ENCODE assay signal across 25 mouse cellular contexts in genomic region chr12:34637238-34638124, GRCm38 (mm10).
A peak's percentile ranks its signal among the peaks of the same experiment; 100 is the strongest.
DNase-seq lines count a peak whose midpoint lies in the region; ATAC-seq and TF ChIP-seq lines count a peak whose summit lies in the region.
"Had no signal": no experiment of that assay in that cellular context is flagged by ENCODE, and none has a peak within 500 bp of the region (broad histone marks: within the 10 kb centered on the region; RNA-seq: fewer than 3 reads in every experiment).

No protein-coding gene starts in this region.

- no peaks in the 10 kb centered on the region for H3K4me1 ChIP-seq in heart, postnatal 0 days (ENCODE audit: control insufficient read depth, insufficient read depth)
- H3K4me1 ChIP-seq in heart, embryonic 10.5 days, result 0 out of 2 replicates have a peak, but pooled peaks cover 5% of the 10 kb centered on the region
- H3K4me1 ChIP-seq in limb, embryonic 12.5 days (replicated peaks), result peaks cover 19% of the 10 kb centered on the region
- H3K4me1 ChIP-seq in forebrain, embryonic 14.5 days (ENCODE audit: control insufficient read depth, insufficient read depth, low read length), result 0 out of 2 replicates have a peak, but pooled peaks cover 2% of the 10 kb centered on the region
- H3K4me1 ChIP-seq: liver, embryonic 12.5 days; megakaryocyte, embryonic 14.5 days; stomach, embryonic 15.5 days had no signal

- H3K4me2 ChIP-seq in heart, postnatal 0 days (ENCODE audit: low read depth, low read length), result peak overlapping the region; percentile 36; the same call in 1 of the 2 replicates
- H3K4me2 ChIP-seq in limb, embryonic 12.5 days, result peak overlapping the region; percentile 48
- no peak overlapping the region for H3K4me2 ChIP-seq in forebrain, embryonic 14.5 days (ENCODE audit: low read length)
- H3K4me2 ChIP-seq: liver, embryonic 12.5 days; neural tube, embryonic 13.5 days; stomach, embryonic 15.5 days had no signal

- H3K36me3 ChIP-seq in heart, postnatal 0 days (replicated peaks; ENCODE audit: control insufficient read depth, insufficient read depth, low read length), result no peaks in the 10 kb centered on the region
- no peaks in the 10 kb centered on the region for H3K36me3 ChIP-seq in heart, embryonic 10.5 days
- H3K36me3 ChIP-seq in limb, embryonic 12.5 days, result no peaks in the 10 kb centered on the region
- no peaks in the 10 kb centered on the region for H3K36me3 ChIP-seq in forebrain, embryonic 14.5 days (ENCODE audit: control insufficient read depth, insufficient read depth, low read length)
- H3K36me3 ChIP-seq: forebrain, embryonic 10.5 days; liver, embryonic 12.5 days; neural tube, embryonic 13.5 days; stomach, embryonic 15.5 days had no signal

- no peak overlapping the region for H3K9ac ChIP-seq in heart, postnatal 0 days (replicated peaks; ENCODE audit: low read depth, low read length)
- H3K9ac ChIP-seq in limb, embryonic 12.5 days (replicated peaks), result no peak overlapping the region
- no peak overlapping the region for H3K9ac ChIP-seq in forebrain, embryonic 14.5 days (ENCODE audit: low read length)
- H3K9ac ChIP-seq: liver, embryonic 12.5 days; neural tube, embryonic 13.5 days; stomach, embryonic 15.5 days had no signal

- 58% methylated on average over 16 of the region's 16 CpGs for WGBS in heart, postnatal 0 days
- WGBS in heart, embryonic 10.5 days, result 69% methylated on average over 16 of the region's 16 CpGs
- WGBS in limb, embryonic 12.5 days, result 15% methylated on average over 16 of the region's 16 CpGs
- WGBS in forebrain, embryonic 14.5 days, result 80% methylated on average over 16 of the region's 16 CpGs

- TF ChIP-seq CTCF in heart, postnatal 0 days (IDR thresholded peaks at IDR 0.05; ENCODE audit: low read depth), result no peak

- no peaks in the 10 kb centered on the region for H3K9me3 ChIP-seq in heart, postnatal 0 days (replicated peaks; ENCODE audit: control insufficient read depth, low read length)
- no peaks in the 10 kb centered on the region for H3K9me3 ChIP-seq in heart, embryonic 10.5 days
- H3K9me3 ChIP-seq in limb, embryonic 12.5 days, result no peaks in the 10 kb centered on the region
- H3K9me3 ChIP-seq in forebrain, embryonic 14.5 days (replicated peaks; ENCODE audit: control insufficient read depth, low read length), result no peaks in the 10 kb centered on the region
- H3K9me3 ChIP-seq: forebrain, embryonic 10.5 days; liver, embryonic 12.5 days; megakaryocyte, embryonic 14.5 days; neural tube, embryonic 13.5 days; stomach, embryonic 15.5 days had no signal

- no peak overlapping the region for H3K27ac ChIP-seq in heart, postnatal 0 days (ENCODE audit: low read depth)
- no peak overlapping the region for H3K27ac ChIP-seq in heart, embryonic 10.5 days
- H3K27ac ChIP-seq in limb, embryonic 12.5 days, result 0 out of 2 replicates have a peak overlapping the region, but pooled peaks have one; percentile 31
- H3K27ac ChIP-seq in forebrain, embryonic 14.5 days (ENCODE audit: low read depth, low read length), result no peak overlapping the region
- H3K27ac ChIP-seq: forebrain, embryonic 10.5 days; layer of hippocampus, adult 2 months; liver, embryonic 12.5 days; neural tube, embryonic 13.5 days; stomach, embryonic 15.5 days had no signal

- TF ChIP-seq EP300 in heart, postnatal 0 days (IDR thresholded peaks at IDR 0.05; ENCODE audit: low read depth), result no peak

- H3K4me3 ChIP-seq in heart, postnatal 0 days (ENCODE audit: low read depth, low read length), result no peak overlapping the region
- H3K4me3 ChIP-seq in heart, embryonic 10.5 days, result no peak overlapping the region; the same call in 1 of the 2 replicates
- no peak overlapping the region for H3K4me3 ChIP-seq in limb, embryonic 12.5 days (replicated peaks)
- H3K4me3 ChIP-seq in forebrain, embryonic 14.5 days (ENCODE audit: low read depth, low read length), result no peak overlapping the region
- H3K4me3 ChIP-seq: forebrain, embryonic 10.5 days; layer of hippocampus, adult 2 months; liver, embryonic 12.5 days; megakaryocyte, embryonic 14.5 days; neural tube, embryonic 13.5 days; stomach, embryonic 15.5 days had no signal

- no peak for DNase-seq in heart, postnatal 0 days (ENCODE audit: low spot score)
- DNase-seq in heart, embryonic 10.5 days (ENCODE audit: low spot score), result no peak
- DNase-seq in embryo, embryonic 10.5 days (ENCODE audit: low spot score), result peak; percentile 36
- DNase-seq in embryo, embryonic 9.5 days (ENCODE audit: extremely low spot score), result peak; percentile 18
- DNase-seq in right cerebral cortex, postnatal 14 days, result no peak
- DNase-seq in ovary, postnatal 36 days (ENCODE audit: low spot score), result no peak
- DNase-seq in forebrain, embryonic 14.5 days (ENCODE audit: low spot score), result no peak
- DNase-seq: adrenal gland, adult 8-10 months; cerebellum, adult 18-20 months; cerebellum, postnatal 25 days; gastrocnemius, postnatal 14 days; heart, adult 18-20 months; kidney, adult 2 months; kidney, postnatal 10 days; layer of hippocampus, postnatal 36 days; lung, adult 2 months; right cerebral cortex, postnatal 25 days; thymus, adult 2 months had no signal

- ATAC-seq in heart, postnatal 0 days (ENCODE audit: insufficient read depth, low read depth), result no peak
- peak; percentile 56; the same call in 1 of the 2 replicates for ATAC-seq in limb, embryonic 12.5 days (ENCODE audit: insufficient number of reproducible peaks, insufficient read depth, low FRiP score, low TSS enrichment, low read depth)
- no peak for ATAC-seq in forebrain, embryonic 14.5 days
- ATAC-seq: liver, embryonic 12.5 days had no signal

- H3K27me3 ChIP-seq in heart, postnatal 0 days (ENCODE audit: control insufficient read depth, insufficient read depth, low read length), result no peaks in the 10 kb centered on the region
- no peaks in the 10 kb centered on the region for H3K27me3 ChIP-seq in heart, embryonic 10.5 days (ENCODE audit: insufficient read depth, poor library complexity, severe bottlenecking)
- no peaks in the 10 kb centered on the region for H3K27me3 ChIP-seq in limb, embryonic 12.5 days
- H3K27me3 ChIP-seq in forebrain, embryonic 14.5 days (replicated peaks; ENCODE audit: control insufficient read depth, insufficient read depth, low read length), result no peaks in the 10 kb centered on the region
- H3K27me3 ChIP-seq: liver, embryonic 12.5 days; megakaryocyte, embryonic 14.5 days; neural tube, embryonic 13.5 days; stomach, embryonic 15.5 days had no signal

Comparison
In these comparisons a context has a peak if more than half of its experiments do, and no peak if none do; other contexts are left out.
1. DNase-seq: peak in embryo, embryonic 10.5 days (single experiment) and embryo, embryonic 9.5 days (single experiment); none in heart, postnatal 0 days (single experiment), heart, embryonic 10.5 days (single experiment), right cerebral cortex, postnatal 14 days (single experiment), ovary, postnatal 36 days (single experiment) and forebrain, embryonic 14.5 days (single experiment).